Mouse (Mus musculus): ENCODE results near the gene Prkag2.
"Not testable (repeated sequence)": the region's sequence is repeated elsewhere in the genome, so short reads cannot be mapped to it uniquely, and the experiment has no call there.

The Prkag2 gene

GRCm38 (mm10) chr5:24860635-24861448 is 239.6 kb downstream of the Prkag2 start:
- no peak for DNase-seq

GRCm38 (mm10) chr5:24859771-24860540 is 240.5 kb downstream of the Prkag2 start:
- no peak for DNase-seq

GRCm38 (mm10) chr5:24854827-24855600 is 245.4 kb downstream of the Prkag2 start:
- no peak for DNase-seq

GRCm38 (mm10) chr5:24854256-24854655 is 246.2 kb downstream of the Prkag2 start:
- no peak for DNase-seq

- not testable (repeated sequence) for DNase-seq
Observed at GRCm38 (mm10) chr5:24848261-24848660, 252.2 kb downstream of the Prkag2 start.

GRCm38 (mm10) chr5:24843841-24844240 is 256.6 kb downstream of the Prkag2 start:
- no peak for DNase-seq

- peak; percentile 64 for DNase-seq
Observed at GRCm38 (mm10) chr5:24843103-24843475, 257.4 kb downstream of the Prkag2 start.

- DNase-seq: peak; percentile 97
Observed at GRCm38 (mm10) chr5:24842274-24843102, 258.0 kb downstream of the Prkag2 start, which contains the start of gene Rheb. TSS of gene Rheb (minus strand) at chr5:24842624.

- peak; percentile 73 for DNase-seq
Observed at GRCm38 (mm10) chr5:24841662-24842273, 258.7 kb downstream of the Prkag2 start.

- no peak for DNase-seq
Observed at GRCm38 (mm10) chr5:24840975-24841431, 259.4 kb downstream of the Prkag2 start.

- no peak for DNase-seq
Observed at GRCm38 (mm10) chr5:24834491-24834890, 266.0 kb downstream of the Prkag2 start.

GRCm38 (mm10) chr5:24831912-24832311 is 268.5 kb downstream of the Prkag2 start:
- DNase-seq: no peak

GRCm38 (mm10) chr5:24828446-24828845 is 272.0 kb downstream of the Prkag2 start:
- no peak for DNase-seq

GRCm38 (mm10) chr5:24827173-24827572 is 273.3 kb downstream of the Prkag2 start:
- DNase-seq: no peak

- no peak for DNase-seq
Observed at GRCm38 (mm10) chr5:24826056-24826770, 274.2 kb downstream of the Prkag2 start.

- no peak for DNase-seq
Observed at GRCm38 (mm10) chr5:24825365-24826055, 274.9 kb downstream of the Prkag2 start.

- DNase-seq: no peak
Observed at GRCm38 (mm10) chr5:24823864-24824405, 276.5 kb downstream of the Prkag2 start.

GRCm38 (mm10) chr5:24822781-24823180 is 277.7 kb downstream of the Prkag2 start:
- no peak for DNase-seq

GRCm38 (mm10) chr5:24822231-24822630 is 278.2 kb downstream of the Prkag2 start:
- DNase-seq: not testable (repeated sequence)

GRCm38 (mm10) chr5:24821403-24821841 is 279.0 kb downstream of the Prkag2 start:
- no peak for DNase-seq

Measured in thymus, postnatal 4 days (tissue).